Mouse (Mus musculus): ENCODE data around the gene Pip4k2a. TPM values are rescaled to one million over a fixed set of nuclear protein-coding genes. Genes with fewer than 3 reads are reported as not detected.

Gene Pip4k2a
- polyA plus RNA-seq, 1 experiment = 10.4 TPM

DNA sequence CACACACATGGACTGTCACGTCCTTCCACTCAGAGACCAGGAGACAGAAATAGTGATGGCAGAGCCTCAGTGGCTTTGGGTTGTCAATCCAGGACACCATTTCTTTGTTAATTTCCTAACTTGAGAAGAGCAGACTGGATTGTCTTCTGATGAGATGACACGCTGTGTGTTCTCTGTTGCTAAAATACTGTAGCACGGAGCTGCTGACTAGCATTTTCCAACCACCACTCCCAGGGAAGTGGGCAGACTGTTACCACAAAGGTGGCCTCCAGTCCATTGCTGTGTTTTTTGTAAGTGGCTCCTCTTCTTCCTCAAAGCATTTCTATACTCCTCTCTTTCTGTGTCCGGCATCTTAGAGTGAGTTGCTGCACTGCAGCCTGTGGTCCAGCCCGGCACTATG lies 39.4 kb downstream of the Pip4k2a start:
- Histone ChIP-seq H3K36me3 (ENCODE audit: control insufficient read depth, insufficient read depth) (no peaks in the 10 kb centered on the region), H3K27me3 (ENCODE audit: control insufficient read depth, insufficient read depth, insufficient read length) (no peaks in the 10 kb centered on the region), H3K4me2 (ENCODE audit: low read depth) (peak overlapping the region; percentile 35), H3ac (ENCODE audit: control insufficient read depth, insufficient read length) (no peak overlapping the region), H3K4me3 (no peak overlapping the region), H3K79me2 (ENCODE audit: control insufficient read depth, insufficient read depth) (peaks cover 49% of the 10 kb centered on the region)
- no peak for TF ChIP-seq MAX (IDR thresholded peaks at IDR 0.05; ENCODE audit: low read depth)
- no peak for TF ChIP-seq MYOG (IDR thresholded peaks at IDR 0.05; ENCODE audit: control insufficient read depth in 1 of 3, insufficient read depth in 1 of 3, insufficient read length in 2 of 3, low read depth in 2 of 3)
- no peak for TF ChIP-seq POLR2AphosphoS2 (IDR thresholded peaks at IDR 0.05; ENCODE audit: insufficient read length, low read depth)
- no peak for TF ChIP-seq E2F4 (IDR thresholded peaks at IDR 0.05; ENCODE audit: insufficient read depth)
- no peak for TF ChIP-seq TCF3 (IDR thresholded peaks at IDR 0.05; ENCODE audit: insufficient read length, low read depth)
- no peak for TF ChIP-seq USF1 (IDR thresholded peaks at IDR 0.05; ENCODE audit: low read depth)
- TF ChIP-seq POLR2A (IDR thresholded peaks at IDR 0.05; ENCODE audit: insufficient read length, low read depth) = no peak
- TF ChIP-seq CEBPB (IDR thresholded peaks at IDR 0.05; ENCODE audit: insufficient read depth, poor library complexity, severe bottlenecking) = no peak
- no peak for TF ChIP-seq TCF12 (IDR thresholded peaks at IDR 0.05; ENCODE audit: insufficient read depth, poor library complexity, severe bottlenecking)
- no peak for TF ChIP-seq REST (IDR thresholded peaks at IDR 0.05; ENCODE audit: insufficient read depth, insufficient read length)
- TF ChIP-seq SRF (IDR thresholded peaks at IDR 0.05; ENCODE audit: control insufficient read depth, insufficient read length, low read depth) = no peak
- no peak for TF ChIP-seq MYOD1 (IDR thresholded peaks at IDR 0.05; ENCODE audit: control insufficient read depth in 1 of 3, insufficient read length in 2 of 3, low read depth in 2 of 3)

DNA sequence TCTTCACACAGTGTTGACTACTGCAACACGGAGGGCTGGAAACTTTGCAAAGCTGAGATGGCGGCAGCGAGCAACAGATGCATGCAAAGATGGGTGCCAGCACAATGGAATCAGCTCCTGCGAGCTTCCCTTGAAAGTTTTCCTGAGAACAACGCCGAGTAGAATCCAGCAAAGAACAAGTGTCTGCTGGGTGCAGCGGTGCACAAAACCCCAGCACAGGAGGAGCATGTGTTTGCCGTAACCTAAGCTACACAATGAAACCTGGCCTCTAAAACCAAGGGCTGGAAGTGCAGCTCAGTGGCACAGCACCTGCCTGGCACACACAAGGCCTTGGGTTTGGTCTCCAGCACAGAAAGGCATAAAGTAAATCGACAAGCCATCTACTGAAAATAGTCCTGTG lies 39.9 kb downstream of the Pip4k2a start:
- Histone ChIP-seq H3K27me3 (ENCODE audit: control insufficient read depth, insufficient read depth, insufficient read length) (no peaks in the 10 kb centered on the region), H3K36me3 (ENCODE audit: control insufficient read depth, insufficient read depth) (no peaks in the 10 kb centered on the region), H3K4me2 (ENCODE audit: low read depth) (no peak overlapping the region), H3ac (ENCODE audit: control insufficient read depth, insufficient read length) (no peak overlapping the region), H3K4me3 (no peak overlapping the region), H3K79me2 (ENCODE audit: control insufficient read depth, insufficient read depth) (peaks cover 49% of the 10 kb centered on the region)
- TF ChIP-seq USF1 (IDR thresholded peaks at IDR 0.05; ENCODE audit: low read depth) (no peak), POLR2A (IDR thresholded peaks at IDR 0.05; ENCODE audit: insufficient read length, low read depth) (no peak), TCF3 (IDR thresholded peaks at IDR 0.05; ENCODE audit: insufficient read length, low read depth) (no peak), SRF (IDR thresholded peaks at IDR 0.05; ENCODE audit: control insufficient read depth, insufficient read length, low read depth) (no peak), E2F4 (IDR thresholded peaks at IDR 0.05; ENCODE audit: insufficient read depth) (no peak), MYOD1 (IDR thresholded peaks at IDR 0.05; ENCODE audit: control insufficient read depth in 1 of 3, insufficient read length in 2 of 3, low read depth in 2 of 3) (no peak), TCF12 (IDR thresholded peaks at IDR 0.05; ENCODE audit: insufficient read depth, poor library complexity, severe bottlenecking) (no peak), REST (IDR thresholded peaks at IDR 0.05; ENCODE audit: insufficient read depth, insufficient read length) (no peak), MYOG (IDR thresholded peaks at IDR 0.05; ENCODE audit: control insufficient read depth in 1 of 3, insufficient read depth in 1 of 3, insufficient read length in 2 of 3, low read depth in 2 of 3) (no peak)

DNA sequence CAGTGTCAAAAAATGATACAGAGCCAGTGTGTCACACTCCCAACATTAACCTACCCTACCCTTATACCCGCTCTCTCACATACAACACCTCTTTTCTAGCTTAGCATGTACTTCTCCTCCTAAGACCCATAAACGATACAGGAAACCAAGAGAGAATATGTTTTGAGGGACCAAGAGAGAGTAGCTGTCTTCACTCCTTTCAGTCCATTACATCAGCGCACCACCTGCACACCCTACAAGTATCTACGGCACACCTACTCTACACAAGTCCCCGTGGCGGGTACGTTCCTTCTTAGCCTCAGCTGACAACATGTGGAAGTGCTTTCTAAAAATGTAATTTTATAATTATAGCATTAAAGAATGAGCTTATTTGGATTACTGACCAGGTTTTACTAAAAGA lies 40.5 kb downstream of the Pip4k2a start:
- peaks cover 53% of the 10 kb centered on the region for H3K79me2 ChIP-seq (ENCODE audit: control insufficient read depth, insufficient read depth)
- H3K36me3 ChIP-seq (ENCODE audit: control insufficient read depth, insufficient read depth) = no peaks in the 10 kb centered on the region
- no peaks in the 10 kb centered on the region for H3K27me3 ChIP-seq (ENCODE audit: control insufficient read depth, insufficient read depth, insufficient read length)
- TF ChIP-seq SRF (IDR thresholded peaks at IDR 0.05; ENCODE audit: control insufficient read depth, insufficient read length, low read depth) (no peak), POLR2AphosphoS2 (IDR thresholded peaks at IDR 0.05; ENCODE audit: insufficient read length, low read depth) (no peak), TCF12 (IDR thresholded peaks at IDR 0.05; ENCODE audit: insufficient read depth, poor library complexity, severe bottlenecking) (no peak)
- H3K4me2 ChIP-seq (ENCODE audit: low read depth) = no peak overlapping the region
- H3K4me3 ChIP-seq = no peak overlapping the region
- no peak overlapping the region for H3ac ChIP-seq (ENCODE audit: control insufficient read depth, insufficient read length)

DNA sequence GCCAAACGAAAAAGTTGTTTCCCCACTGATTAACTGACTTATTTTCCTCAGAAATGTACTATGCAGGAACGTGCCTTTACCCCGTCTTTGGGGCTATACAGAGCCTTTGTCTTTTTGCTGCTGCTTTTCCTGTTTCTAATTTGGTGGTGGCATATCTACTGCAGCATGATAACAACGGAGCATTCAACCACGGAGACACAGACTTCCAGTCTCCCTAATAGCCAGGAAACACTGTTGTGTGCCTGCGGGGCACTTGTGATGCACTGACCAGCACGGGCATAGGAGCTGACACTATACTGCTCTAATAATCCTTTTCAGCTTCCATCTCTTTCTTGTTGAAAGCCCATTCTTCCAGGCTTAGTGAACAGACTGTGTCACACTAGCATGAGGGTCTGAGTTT lies 41.0 kb downstream of the Pip4k2a start:
- Histone ChIP-seq H3K79me2 (ENCODE audit: control insufficient read depth, insufficient read depth) (peaks cover 49% of the 10 kb centered on the region), H3K27me3 (ENCODE audit: control insufficient read depth, insufficient read depth, insufficient read length) (no peaks in the 10 kb centered on the region), H3ac (ENCODE audit: control insufficient read depth, insufficient read length) (no peak overlapping the region), H3K36me3 (ENCODE audit: control insufficient read depth, insufficient read depth) (no peaks in the 10 kb centered on the region), H3K4me3 (no peak overlapping the region), H3K4me2 (ENCODE audit: low read depth) (no peak overlapping the region)
- TF ChIP-seq REST (IDR thresholded peaks at IDR 0.05; ENCODE audit: insufficient read depth, insufficient read length) (no peak), USF1 (IDR thresholded peaks at IDR 0.05; ENCODE audit: low read depth) (no peak), MAX (IDR thresholded peaks at IDR 0.05; ENCODE audit: low read depth) (no peak), POLR2AphosphoS2 (IDR thresholded peaks at IDR 0.05; ENCODE audit: insufficient read length, low read depth) (no peak), SRF (IDR thresholded peaks at IDR 0.05; ENCODE audit: control insufficient read depth, insufficient read length, low read depth) (no peak), MYOD1 (IDR thresholded peaks at IDR 0.05; ENCODE audit: control insufficient read depth in 1 of 3, insufficient read length in 2 of 3, low read depth in 2 of 3) (no peak), TCF12 (IDR thresholded peaks at IDR 0.05; ENCODE audit: insufficient read depth, poor library complexity, severe bottlenecking) (no peak), POLR2A (IDR thresholded peaks at IDR 0.05; ENCODE audit: insufficient read length, low read depth) (no peak), CEBPB (IDR thresholded peaks at IDR 0.05; ENCODE audit: insufficient read depth, poor library complexity, severe bottlenecking) (no peak)

DNA sequence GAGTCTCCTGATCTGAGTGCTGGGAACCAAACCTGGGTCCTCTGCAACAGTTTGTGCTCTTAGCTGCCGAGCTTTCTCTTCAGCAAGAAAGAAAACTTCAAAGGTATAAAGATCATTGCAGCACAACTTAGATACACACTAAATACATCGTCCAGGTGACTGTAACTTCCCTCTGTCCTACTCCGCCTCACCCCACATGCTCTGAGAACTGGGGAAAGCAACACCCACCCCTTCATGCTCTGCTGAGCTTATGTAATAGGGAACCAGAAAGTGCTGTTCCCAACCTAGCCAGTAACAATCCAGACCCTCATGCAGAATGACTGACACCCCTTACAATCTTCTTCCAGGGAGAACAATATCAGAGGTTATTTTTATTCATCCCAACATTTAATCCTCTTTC lies 41.5 kb downstream of the Pip4k2a start:
- no peaks in the 10 kb centered on the region for H3K36me3 ChIP-seq (ENCODE audit: control insufficient read depth, insufficient read depth)
- H3K79me2 ChIP-seq (ENCODE audit: control insufficient read depth, insufficient read depth) = peaks cover 49% of the 10 kb centered on the region
- no peak for TF ChIP-seq SRF (IDR thresholded peaks at IDR 0.05; ENCODE audit: control insufficient read depth, insufficient read length, low read depth)
- no peak for TF ChIP-seq REST (IDR thresholded peaks at IDR 0.05; ENCODE audit: insufficient read depth, insufficient read length)
- no peak for TF ChIP-seq MYOG (IDR thresholded peaks at IDR 0.05; ENCODE audit: control insufficient read depth in 1 of 3, insufficient read depth in 1 of 3, insufficient read length in 2 of 3, low read depth in 2 of 3)
- TF ChIP-seq CEBPB (IDR thresholded peaks at IDR 0.05; ENCODE audit: insufficient read depth, poor library complexity, severe bottlenecking) = no peak
- TF ChIP-seq TCF3 (IDR thresholded peaks at IDR 0.05; ENCODE audit: insufficient read length, low read depth) = no peak
- TF ChIP-seq POLR2A (IDR thresholded peaks at IDR 0.05; ENCODE audit: insufficient read length, low read depth) = no peak
- TF ChIP-seq MAX (IDR thresholded peaks at IDR 0.05; ENCODE audit: low read depth) = no peak
- no peak for TF ChIP-seq TCF12 (IDR thresholded peaks at IDR 0.05; ENCODE audit: insufficient read depth, poor library complexity, severe bottlenecking)
- TF ChIP-seq POLR2AphosphoS2 (IDR thresholded peaks at IDR 0.05; ENCODE audit: insufficient read length, low read depth) = no peak
- no peak for TF ChIP-seq MYOD1 (IDR thresholded peaks at IDR 0.05; ENCODE audit: control insufficient read depth in 1 of 3, insufficient read length in 2 of 3, low read depth in 2 of 3)
- TF ChIP-seq E2F4 (IDR thresholded peaks at IDR 0.05; ENCODE audit: insufficient read depth) = no peak
- no peak for TF ChIP-seq USF1 (IDR thresholded peaks at IDR 0.05; ENCODE audit: low read depth)
- H3K4me3 ChIP-seq = no peak overlapping the region
- H3ac ChIP-seq (ENCODE audit: control insufficient read depth, insufficient read length) = no peak overlapping the region
- no peak overlapping the region for H3K4me2 ChIP-seq (ENCODE audit: low read depth)
- H3K27me3 ChIP-seq (ENCODE audit: control insufficient read depth, insufficient read depth, insufficient read length) = no peaks in the 10 kb centered on the region

Data from myocyte (in vitro differentiated cells).